ENCODE assay signal across 7 mouse cellular contexts in genomic region chr10:81320550-81321347, GRCm38 (mm10). TPM values are rescaled to one million over a fixed set of nuclear protein-coding genes. Genes with fewer than 3 reads are reported as not detected.
A peak's percentile ranks its signal among the peaks of the same experiment; 100 is the strongest.
DNase-seq lines count a peak whose midpoint lies in the region; ATAC-seq lines count a peak whose summit lies in the region.

Gene Cactin (plus strand): TSS chr10:81321103.

- under 1% methylated on average over 68 of the region's 68 CpGs for WGBS in intestine, embryonic 16.5 days
- WGBS in midbrain, embryonic 11.5 days: under 1% methylated on average over 68 of the region's 68 CpGs

- H3K9me3 ChIP-seq in intestine, embryonic 16.5 days (ENCODE audit: control insufficient read depth, low read length): no peaks in the 10 kb centered on the region
- H3K9me3 ChIP-seq in midbrain, embryonic 11.5 days (ENCODE audit: control insufficient read depth, low read length): no peaks in the 10 kb centered on the region

- no peaks in the 10 kb centered on the region for H3K27me3 ChIP-seq in intestine, embryonic 16.5 days (replicated peaks; ENCODE audit: control insufficient read depth, insufficient read depth, low read length)
- H3K27me3 ChIP-seq in midbrain, embryonic 11.5 days (ENCODE audit: control insufficient read depth, insufficient read depth, low read length): no peaks in the 10 kb centered on the region; the same call in 1 of the 2 replicates

- peak within 1 kb of the TSS; percentile 94 for H3K27ac ChIP-seq in intestine, embryonic 16.5 days (ENCODE audit: low read length)
- H3K27ac ChIP-seq in midbrain, embryonic 11.5 days (ENCODE audit: low read depth, low read length): peak within 1 kb of the TSS; percentile 79

- DNase-seq in adrenal gland, adult 8-10 months: peak; percentile 100
- peak; percentile 99 for DNase-seq in embryo, embryonic 9.5 days (ENCODE audit: extremely low spot score)
- peak; percentile 95 to 99 for DNase-seq in gastrocnemius, postnatal 4 days (ENCODE audit: low spot score in 2 of 2)
- DNase-seq in left cerebral cortex, postnatal 36 days (ENCODE audit: low spot score in 2 of 2): peak; percentile 97 to 99
- peak; percentile 100 for DNase-seq in midbrain, embryonic 11.5 days (ENCODE audit: low spot score, missing footprints)
- DNase-seq in skeletal muscle tissue, adult 2 months (ENCODE audit: low read depth, low spot score): peak; percentile 100

- ATAC-seq in intestine, embryonic 16.5 days: peak; percentile 91
- ATAC-seq in midbrain, embryonic 11.5 days (ENCODE audit: low FRiP score): peak; percentile 93

- peaks cover 46% of the 10 kb centered on the region for H3K4me1 ChIP-seq in intestine, embryonic 16.5 days (ENCODE audit: control insufficient read depth, insufficient read depth, low read length)
- peaks cover 29% of the 10 kb centered on the region for H3K4me1 ChIP-seq in midbrain, embryonic 11.5 days (ENCODE audit: control insufficient read depth, insufficient read depth, low read length)

- peaks cover 31% of the 10 kb centered on the region for H3K36me3 ChIP-seq in intestine, embryonic 16.5 days (ENCODE audit: control insufficient read depth, insufficient read depth, low read length)
- peaks cover 37% of the 10 kb centered on the region for H3K36me3 ChIP-seq in midbrain, embryonic 11.5 days (ENCODE audit: control insufficient read depth, insufficient read depth, low read length)

- H3K4me2 ChIP-seq in intestine, embryonic 16.5 days (ENCODE audit: low read depth, low read length): peak within 1 kb of the TSS; percentile 82
- H3K4me2 ChIP-seq in midbrain, embryonic 11.5 days: peak within 1 kb of the TSS; percentile 83

- intact Hi-C loops in left cerebral cortex, postnatal 36 days (cut with DNase I): no loop called here

- peak within 1 kb of the TSS; percentile 93 for H3K9ac ChIP-seq in intestine, embryonic 16.5 days (ENCODE audit: low read depth, low read length)
- peak within 1 kb of the TSS; percentile 86 for H3K9ac ChIP-seq in midbrain, embryonic 11.5 days (ENCODE audit: low read length)

- H3K4me3 ChIP-seq in intestine, embryonic 16.5 days (ENCODE audit: low read length): peak within 1 kb of the TSS; percentile 94
- H3K4me3 ChIP-seq in midbrain, embryonic 11.5 days (ENCODE audit: low read depth, low read length): peak within 1 kb of the TSS; percentile 94

RNA-seq across cellular contexts. Expression of gene Cactin, which starts in this region (rescaled TPM):
- total RNA-seq in adrenal gland, adult 8-10 months (2022): 10 to 100 TPM; 37.7 to 47.5 (median 42.5) TPM
- 10 to 100 TPM; 17.8 to 18.3 TPM for total RNA-seq in gastrocnemius, postnatal 4 days (2021)
- polyA plus RNA-seq in intestine, embryonic 16.5 days (2015; fragmentation: Nextera tagmentation; extraction: Ambion mirVana): 28.7 and 29.0 TPM in 2 replicates
- 10 to 100 TPM; 29.7 to 31.7 TPM for total RNA-seq in left cerebral cortex, postnatal 36 days (2021)
- 31.9 and 36.8 TPM in 2 replicates for polyA plus RNA-seq in midbrain, embryonic 11.5 days (2014; fragmentation: Nextera tagmentation; extraction: Ambion mirVana)

Comparison
In these comparisons a context has a peak if more than half of its experiments do, and no peak if none do; other contexts are left out.
1. Peak in every context shown above with its lines: DNase-seq, ATAC-seq, H3K4me3 ChIP-seq and H3K27ac ChIP-seq.